Mouse (Mus musculus) spleen, adult 2 months (tissue): ENCODE measurements around the gene Cep83. TPM values are rescaled to one million over a fixed set of nuclear protein-coding genes. Genes with fewer than 3 reads are reported as not detected.

Experiments used
- DNase-seq, 2 experiments: peaks; one replicate each; pipeline versions ENCODE4 v3.0.0 to v3.0.0-alpha.2; 2012 to 2021; ENCODE audit warnings: low spot score in 2 of 2, low read depth in 1 of 2
- H3K27ac ChIP-seq: fragments of 200-500 bp; 2 replicates; pipeline ENCODE4 v1.5.1; 2012; ENCODE audit warnings: low read length, inconsistent platforms; ENCODE audit not compliant: insufficient read depth
- H3K27me3 ChIP-seq: fragments of 200-500 bp; 2 replicates; pipeline ENCODE4 v1.6.1; 2012; ENCODE audit warnings: mild to moderate bottlenecking, moderate library complexity, low read length, inconsistent platforms; ENCODE audit not compliant: control insufficient read depth, insufficient read depth
- H3K36me3 ChIP-seq: fragments of 200-500 bp; 2 replicates; pipeline ENCODE4 v1.6.1; 2012; ENCODE audit warnings: mild to moderate bottlenecking, low read length, inconsistent platforms; ENCODE audit not compliant: control insufficient read depth, insufficient read depth
- H3K4me1 ChIP-seq: fragments of 200-500 bp; 2 replicates; pipeline ENCODE4 v1.6.1; 2011; ENCODE audit warnings: inconsistent platforms; ENCODE audit not compliant: control insufficient read depth, insufficient read depth, insufficient read length
- H3K4me3 ChIP-seq: fragments of 200-500 bp; 2 replicates; pipeline ENCODE4 v1.5.1; 2011; ENCODE audit warnings: mild to moderate bottlenecking, inconsistent platforms; ENCODE audit not compliant: insufficient read depth, insufficient read length; ENCODE audit errors: extremely low read depth
- CTCF ChIP-seq: fragments of 200-500 bp; IDR thresholded peaks from 2 replicates; pipeline ENCODE4 v1.5.1; 2011; ENCODE audit warnings: mild to moderate bottlenecking, inconsistent platforms; ENCODE audit not compliant: insufficient read depth, insufficient read length, insufficient replicate concordance; ENCODE audit errors: extremely low read depth
- POLR2A ChIP-seq: fragments of 200-500 bp; IDR thresholded peaks from 2 replicates; pipeline ENCODE4 v1.6.1; 2011; ENCODE audit warnings: low read depth, low read length, inconsistent platforms
- WGBS: fragments of 180-500 bp; shearing (Covaris S2); methylation state at CpG from one replicate; pipeline ENCODE4 v1.1.7; 2018; 5-methylcytosine and 5-hydroxymethylcytosine counted together
- polyA plus RNA-seq: library from polyadenylated mRNA; depleted of rRNA; stranded (reverse); fragments of >200 nt; gene quantifications from 2 replicates; pipeline ENCODE4 v1.2.3, GENCODE M21; 2012

Gene Cep83
- polyA plus RNA-seq, 1 experiment = 2.0 TPM

DNA sequence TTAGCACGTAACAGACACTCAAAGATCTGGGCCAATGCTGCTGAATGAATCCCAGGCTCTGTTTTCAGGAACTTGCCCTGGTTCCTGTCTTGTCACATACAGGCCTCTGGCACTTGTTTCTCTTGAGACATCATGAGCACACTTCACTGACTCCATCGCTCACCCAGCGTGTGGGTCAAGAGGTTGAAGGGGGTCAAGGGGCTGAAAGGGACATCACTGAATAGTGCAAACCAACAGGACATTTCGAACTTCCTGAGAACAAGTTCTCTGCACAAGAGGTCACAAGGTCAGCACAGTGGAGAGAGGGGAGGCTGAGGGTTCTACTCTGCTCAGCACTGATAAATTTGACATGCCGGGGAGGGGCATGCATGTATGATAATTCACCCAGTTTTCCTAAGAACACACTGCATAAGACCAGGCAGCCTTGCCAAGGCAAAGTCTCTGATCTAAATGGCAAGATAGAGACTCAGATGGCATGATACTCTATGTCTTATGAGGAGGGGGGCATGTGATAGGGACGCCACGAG, 121.6 kb downstream of the Cep83 start:
- TF ChIP-seq POLR2A (no peak), CTCF (no peak)
- no peaks in the 10 kb centered on the region for H3K27me3 ChIP-seq
- no peak overlapping the region for H3K4me3 ChIP-seq
- H3K4me1 ChIP-seq = no peaks in the 10 kb centered on the region
- H3K36me3 ChIP-seq = peaks cover 3% of the 10 kb centered on the region; the same call in 1 of the 2 replicates
- DNase-seq = no peak
- WGBS = 79% methylated on average over 7 of the region's 7 CpGs
- H3K27ac ChIP-seq = no peak overlapping the region

DNA sequence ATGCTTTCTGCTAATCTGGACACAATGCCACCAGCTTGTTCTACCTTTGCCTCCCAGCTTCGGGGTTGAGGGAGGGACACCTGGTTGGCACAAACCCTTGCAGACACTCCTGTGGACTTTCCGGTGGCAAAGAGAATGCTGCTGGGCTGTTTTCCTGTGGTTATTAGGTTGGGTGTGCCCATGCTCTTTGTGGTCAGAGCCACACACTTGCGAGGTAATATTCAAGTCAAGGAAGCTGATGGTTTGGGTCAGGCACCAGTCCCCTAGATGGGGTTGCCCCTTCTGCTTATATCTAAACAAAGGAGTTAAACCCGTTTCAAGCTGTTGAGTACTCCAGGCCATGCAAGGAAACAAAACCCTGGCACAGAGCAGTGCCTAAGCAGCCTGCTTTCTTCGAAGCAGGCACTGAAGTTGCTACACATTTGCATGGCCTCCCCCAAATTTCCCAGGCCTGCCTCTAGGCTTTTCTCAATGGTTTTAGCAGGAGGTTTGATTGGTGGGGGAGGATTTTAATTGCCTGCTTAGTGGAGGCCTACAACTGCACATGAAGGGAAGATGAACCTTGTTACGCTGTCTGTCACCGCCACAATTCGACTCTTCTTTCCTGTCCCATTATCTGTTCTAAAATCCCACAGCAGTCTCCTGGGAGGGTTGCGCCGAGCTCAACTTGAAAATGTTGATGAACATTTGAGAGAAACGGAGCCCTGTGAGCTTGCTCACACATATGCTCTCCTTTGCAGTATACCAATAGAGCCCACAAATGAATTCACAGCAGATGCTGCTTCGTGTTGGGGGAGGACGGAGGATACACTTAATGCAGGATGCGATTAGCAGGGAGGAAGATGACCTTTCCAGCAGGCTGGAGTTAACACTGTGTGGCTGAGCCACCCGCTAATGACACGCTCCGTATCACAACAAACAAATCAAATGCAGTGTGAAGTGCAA, 123.7 kb downstream of the Cep83 start:
- DNase-seq = no peak
- Histone ChIP-seq H3K4me1 (no peaks in the 10 kb centered on the region), H3K4me3 (no peak overlapping the region), H3K27me3 (no peaks in the 10 kb centered on the region), H3K36me3 (peaks cover 3% of the 10 kb centered on the region; the same call in 1 of the 2 replicates), H3K27ac (no peak overlapping the region)
- WGBS = 59% methylated on average over 17 of the region's 17 CpGs
- TF ChIP-seq POLR2A (no peak), CTCF (no peak)

- TF ChIP-seq POLR2A (no peak), CTCF (no peak)
- Histone ChIP-seq H3K4me3 (no peak overlapping the region), H3K4me1 (no peaks in the 10 kb centered on the region; the same call in 1 of the 2 replicates), H3K27me3 (no peaks in the 10 kb centered on the region), H3K27ac (no peak overlapping the region), H3K36me3 (peaks cover 4% of the 10 kb centered on the region; the same call in 1 of the 2 replicates)
- WGBS = 89% methylated on average over 3 of the region's 3 CpGs
- no peak for DNase-seq
Measured at GRCm38 (mm10) chr10:94818127-94818526, 129.7 kb downstream of the Cep83 start.

- TF ChIP-seq CTCF (no peak), POLR2A (no peak)
- Histone ChIP-seq H3K4me3 (no peak overlapping the region), H3K4me1 (peaks cover under 1% of the 10 kb centered on the region; the same call in 1 of the 2 replicates), H3K27ac (no peak overlapping the region), H3K27me3 (no peaks in the 10 kb centered on the region), H3K36me3 (peaks cover 4% of the 10 kb centered on the region; the same call in 1 of the 2 replicates)
- 96% methylated on average over 17 of the region's 17 CpGs for WGBS
- DNase-seq = no peak
Measured at GRCm38 (mm10) chr10:94818781-94819665, 130.6 kb downstream of the Cep83 start.

DNA sequence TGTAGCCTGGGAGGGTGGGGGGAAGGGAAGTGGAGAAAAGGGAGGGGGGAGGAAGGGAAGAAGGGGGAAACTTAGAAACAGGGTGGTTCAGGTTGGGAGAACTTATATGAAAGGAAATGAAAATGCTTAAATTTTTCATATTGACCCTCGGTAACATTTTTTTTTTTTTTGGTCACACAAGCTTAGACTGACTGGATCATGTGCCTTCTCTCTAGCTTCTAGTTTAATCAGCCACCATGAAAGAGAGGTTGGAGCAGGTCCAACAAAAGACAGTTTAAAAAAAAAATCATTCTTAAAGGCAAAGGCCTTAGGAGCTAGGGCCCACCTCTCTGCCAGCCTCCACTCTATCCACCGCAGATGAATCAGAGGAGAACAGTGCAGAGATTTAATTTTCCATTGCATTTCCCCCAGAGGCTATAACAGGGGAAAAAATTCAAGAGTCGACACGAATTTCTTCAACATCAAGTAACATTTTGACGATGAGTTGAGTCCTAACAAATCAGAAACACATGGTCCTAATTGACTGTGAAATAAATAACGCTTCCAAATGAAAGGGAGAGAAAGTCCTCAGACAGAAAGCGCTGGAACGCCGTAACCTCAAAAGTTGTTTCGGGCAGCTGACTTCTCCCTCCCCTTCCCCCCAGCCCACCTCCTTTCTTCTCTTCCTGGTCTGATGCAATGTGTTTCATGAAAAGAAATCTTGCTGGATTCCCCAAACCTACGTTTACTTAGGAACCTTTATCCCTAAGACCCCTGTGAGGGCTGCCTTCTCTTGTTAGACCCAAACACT, 135.7 kb downstream of the Cep83 start:
- peak overlapping the region; percentile 17 for H3K27ac ChIP-seq
- TF ChIP-seq POLR2A = no peak
- no peak for TF ChIP-seq CTCF
- peaks cover 30% of the 10 kb centered on the region; the same call in 1 of the 2 replicates for H3K4me1 ChIP-seq
- peaks cover 4% of the 10 kb centered on the region; the same call in 1 of the 2 replicates for H3K36me3 ChIP-seq
- no peak for DNase-seq
- H3K4me3 ChIP-seq = no peak overlapping the region
- H3K27me3 ChIP-seq = no peaks in the 10 kb centered on the region
- 49% methylated on average over 11 of the region's 11 CpGs for whole genome bisulfite sequencing

- H3K36me3 ChIP-seq = peaks cover 2% of the 10 kb centered on the region; the same call in 1 of the 2 replicates
- DNase-seq = peak in 1 of 2 experiments; percentile 58
- peaks cover 34% of the 10 kb centered on the region for H3K4me1 ChIP-seq
- H3K27ac ChIP-seq = peak overlapping the region; percentile 10
- TF ChIP-seq POLR2A (no peak), CTCF (no peak)
- no peaks in the 10 kb centered on the region for H3K27me3 ChIP-seq
- WGBS = 44% methylated on average over 2 of the region's 2 CpGs
- no peak overlapping the region for H3K4me3 ChIP-seq
Measured at GRCm38 (mm10) chr10:94825951-94826350, 137.5 kb downstream of the Cep83 start.
